Mouse (Mus musculus) large intestine, adult 2 months (tissue): Measurements from ENCODE around the gene Ccdc74a. TPM values are rescaled to one million over a fixed set of nuclear protein-coding genes. Genes with fewer than 3 reads are reported as not detected.

Source experiments
- polyA plus RNA-seq: library from polyadenylated mRNA; depleted of rRNA; stranded (reverse); fragments of >200 nt; gene quantifications from 2 replicates; pipeline ENCODE4 v1.2.3, GENCODE M21; 2012; rRNA removed

Gene Ccdc74a
- polyA plus RNA-seq, 1 experiment, result 0.79 TPM

Other genes with a start within 250 kb of the Ccdc74a start
- gene Snap29, start 240.5 kb upstream of the Ccdc74a start, polyA plus RNA-seq, result 8.2 and 8.8 TPM in 2 replicates
- 54.5 and 56.9 TPM in 2 replicates for gene Pi4ka, start 240.2 kb upstream of the Ccdc74a start, polyA plus RNA-seq
- 15.3 and 32.4 TPM in 2 replicates for gene Crkl, start 194.5 kb upstream of the Ccdc74a start, polyA plus RNA-seq
- 0.89 and 1.2 TPM in 2 replicates for gene Aifm3, start 156.9 kb upstream of the Ccdc74a start, polyA plus RNA-seq
- gene Lztr1, start 137.8 kb upstream of the Ccdc74a start, polyA plus RNA-seq, result 137 and 160 TPM in 2 replicates
- gene Thap7, start 115.3 kb upstream of the Ccdc74a start, polyA plus RNA-seq, result 67.3 and 70.7 TPM in 2 replicates
- 0.10 and 0.11 TPM in 2 replicates for gene Lrrc74b, start 85.2 kb upstream of the Ccdc74a start, polyA plus RNA-seq
- 2.4 and 2.6 TPM in 2 replicates for gene P2rx6, start 84.6 kb upstream of the Ccdc74a start, polyA plus RNA-seq
- gene Slc7a4, start 63.3 kb upstream of the Ccdc74a start, polyA plus RNA-seq, result 21.3 and 21.6 TPM in 2 replicates
- 33.0 and 47.3 TPM in 2 replicates for gene Smpd4, start 27.1 kb upstream of the Ccdc74a start, polyA plus RNA-seq
- 57.1 and 86.6 TPM in 2 replicates for gene Med15, start 86.4 kb downstream of the Ccdc74a start, polyA plus RNA-seq
- 38.5 and 51.9 TPM in 2 replicates for gene Klhl22, start 113.1 kb downstream of the Ccdc74a start, polyA plus RNA-seq
- 10.5 and 14.0 TPM in 2 replicates for gene Scarf2, start 150.8 kb downstream of the Ccdc74a start, polyA plus RNA-seq
- gene B830017H08Rik, start 186.7 kb downstream of the Ccdc74a start, polyA plus RNA-seq, result not detected in 2 replicates
- 8.8 and 11.0 TPM in 2 replicates for gene Car15, start 191.9 kb downstream of the Ccdc74a start, polyA plus RNA-seq
- gene Gm20518, start 245.2 kb downstream of the Ccdc74a start, polyA plus RNA-seq, result 0.48 and 1.5 TPM in 2 replicates
- 0.05 and 0.10 TPM in 2 replicates for gene Tssk1, start 247.8 kb downstream of the Ccdc74a start, polyA plus RNA-seq